ENCODE assay signal across 28 mouse cellular contexts in the genomic region with DNA sequence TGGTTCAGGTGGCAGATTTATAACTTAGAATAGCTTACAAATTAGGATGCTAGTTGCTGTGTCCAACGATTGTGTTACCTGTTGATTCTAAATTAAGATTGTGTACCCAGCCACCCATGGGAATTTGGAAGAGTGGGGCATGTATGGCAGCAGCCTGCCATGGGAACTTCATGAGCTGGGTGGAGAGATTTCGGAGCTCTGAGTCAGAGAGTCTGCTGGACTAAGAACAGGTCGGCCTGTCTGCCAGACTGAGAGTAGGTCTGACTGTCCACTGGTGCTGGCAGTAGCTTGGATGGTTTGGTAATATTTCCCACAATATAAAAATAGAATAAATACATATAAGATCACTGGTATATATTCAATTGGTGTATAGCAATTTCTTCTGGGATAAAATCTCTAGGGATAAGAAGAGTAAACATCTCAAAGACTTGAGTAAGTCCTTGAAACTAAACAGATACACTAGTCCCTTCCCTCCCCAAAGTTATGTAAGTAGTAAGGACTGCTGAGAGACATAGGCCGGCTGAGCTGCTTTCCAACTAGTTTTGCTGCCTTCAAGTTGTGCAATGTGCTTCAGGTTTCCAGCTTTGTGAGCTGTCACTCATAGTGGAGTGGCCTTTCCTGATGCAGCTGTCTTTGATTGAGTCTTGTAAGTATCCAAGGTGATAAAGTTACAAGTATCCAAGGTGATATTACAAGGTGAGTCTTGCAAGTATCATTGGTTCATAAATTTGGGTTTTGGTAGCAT. TPM values are rescaled to one million over a fixed set of nuclear protein-coding genes. Genes with fewer than 3 reads are reported as not detected.
DNase-seq lines count a peak whose midpoint lies in the region; TF ChIP-seq lines count a peak whose summit lies in the region.
"Had no signal": no experiment of that assay in that cellular context is flagged by ENCODE, and none has a peak within 500 bp of the region (broad histone marks: within the 10 kb centered on the region; RNA-seq: fewer than 3 reads in every experiment).

No protein-coding gene starts in this region.

- no peaks in the 10 kb centered on the region for H3K4me1 ChIP-seq in lung, adult 2 months (ENCODE audit: control insufficient read depth, insufficient read depth, low read length)
- H3K4me1 ChIP-seq: heart, embryonic 13.5 days; hindbrain, embryonic 10.5 days; hindbrain, embryonic 15.5 days; limb, embryonic 12.5 days; liver, embryonic 15.5 days; lung, embryonic 15.5 days; midbrain, embryonic 10.5 days; midbrain, embryonic 15.5 days; neural tube, embryonic 15.5 days had no signal

- no peak for TF ChIP-seq POLR2A in lung, adult 2 months (IDR thresholded peaks at IDR 0.05; ENCODE audit: borderline replicate concordance, extremely low read depth, low read depth, low read length)

- no peak for TF ChIP-seq CTCF in lung, adult 2 months (IDR thresholded peaks at IDR 0.05; ENCODE audit: insufficient read depth, low read length)

- no peak overlapping the region for H3K4me3 ChIP-seq in lung, adult 2 months (replicated peaks; ENCODE audit: extremely low read depth, low read depth, low read length)
- H3K4me3 ChIP-seq: erythroblast, embryonic 14.5 days; heart, embryonic 13.5 days; hindbrain, embryonic 10.5 days; hindbrain, embryonic 15.5 days; limb, embryonic 12.5 days; liver, embryonic 15.5 days; lung, embryonic 15.5 days; midbrain, embryonic 10.5 days; midbrain, embryonic 15.5 days; neural tube, embryonic 15.5 days had no signal

- 73% methylated on average over 4 of the region's 4 CpGs for WGBS in lung, adult 2 months

- peak; percentile 7 to 36 for DNase-seq in gastrocnemius, adult 8-10 months (ENCODE audit: low spot score in 2 of 2)
- no peak for DNase-seq in gastrocnemius, postnatal 4 days (ENCODE audit: low spot score in 2 of 2)
- DNase-seq in lung, postnatal 25 days (ENCODE audit: low spot score) = peak; percentile 26
- no peak for DNase-seq in lung, adult 2 months
- peak; percentile 40 for DNase-seq in adipocyte (ENCODE audit: low spot score)
- peak; percentile 76 for DNase-seq in skeletal muscle tissue, adult 2 months (ENCODE audit: low read depth, low spot score)
- no peak for DNase-seq in left cerebral cortex, adult 9 months (ENCODE audit: low spot score in 2 of 2)
- DNase-seq: adrenal gland, adult 2 months; cerebellum, adult 18-20 months; cerebellum, postnatal 14 days; heart, postnatal 10 days; kidney, adult 11 months; kidney, postnatal 14 days; layer of hippocampus, adult 9-11 months; retina, postnatal 1 day; right cerebral cortex, postnatal 14 days; spleen, adult 18-20 months; thymus, postnatal 4 days had no signal

RNA-seq across cellular contexts. Expression of a gene that starts 55.6 kb away (rescaled TPM):
- 1 to 10 TPM; 2.7 to 7.3 (median 4.1) TPM for total RNA-seq in gastrocnemius, adult 8-10 months (2022)
- total RNA-seq in gastrocnemius, postnatal 4 days (2021) = 1 to 10 TPM; 4.7 to 5.3 TPM
- polyA plus RNA-seq in lung, adult 2 months (2012; rRNA removed) = 0.42 and 0.67 TPM in 2 replicates

Comparison
In these comparisons a context has a peak if more than half of its experiments do, and no peak if none do; other contexts are left out.
1. DNase-seq: peak in gastrocnemius, adult 8-10 months (2 of 2), lung, postnatal 25 days (single experiment), adipocyte (single experiment) and skeletal muscle tissue, adult 2 months (single experiment); none in gastrocnemius, postnatal 4 days (0 of 2), lung, adult 2 months (single experiment) and left cerebral cortex, adult 9 months (0 of 2).